Mouse (Mus musculus) left cerebral cortex, adult 2 months (tissue): Measurements from ENCODE around the gene Dpp6. TPM values are rescaled to one million over a fixed set of nuclear protein-coding genes. Genes with fewer than 3 reads are reported as not detected.

ENCODE experiments used
- DNase-seq, 2 experiments: peaks; one replicate each; pipeline ENCODE4 v3.0.0; 2021 to 2022; ENCODE audit warnings: low spot score in 2 of 2, mixed read lengths in 1 of 2; ENCODE audit errors: extremely low spot score in 1 of 2
- H3K27ac ChIP-seq: fragments of 200-600 bp; 2 replicates; pipeline ENCODE4 v1.8.1; 2022
- H3K4me3 ChIP-seq: fragments of 200-600 bp; 2 replicates; pipeline ENCODE4 v1.8.1; 2022
- CTCF ChIP-seq: fragments of 200-600 bp; IDR thresholded peaks from 2 replicates; pipeline ENCODE4 v1.8.1; 2022; ENCODE audit warnings: antibody characterized with exemption, mild to moderate bottlenecking, moderate library complexity
- intact Hi-C: fragments of 180-260 bp; cut with DNase I; formaldehyde crosslinking; loops from one replicate; pipeline ENCODE4 v1.15.1; 2025
- total RNA-seq, 2 experiments: library from RNA; stranded (reverse); gene quantifications; 2 replicates each; pipeline ENCODE4 v1.2.3; 2021

Gene Dpp6
- total RNA-seq, 2 experiments from 2014 or later = 174 to 183 TPM

DNA sequence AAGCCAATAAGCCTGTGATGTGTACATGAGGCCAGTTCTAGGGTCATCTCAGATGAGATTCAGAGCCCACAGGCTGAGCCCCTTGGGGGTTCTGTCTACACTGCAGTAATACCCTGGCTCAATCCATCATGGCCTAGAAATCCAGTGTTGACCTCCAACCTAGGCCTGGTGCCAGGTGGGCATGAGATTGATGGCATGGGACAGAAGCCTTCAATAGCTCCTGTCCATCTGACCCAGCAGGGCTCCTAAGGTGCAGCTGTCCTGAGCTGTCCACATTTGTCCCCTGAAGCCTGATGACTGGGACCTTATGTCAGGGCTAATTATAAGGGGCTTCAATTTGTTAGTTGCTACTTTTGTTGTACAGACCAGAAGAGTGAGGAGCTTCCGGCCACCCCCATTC is 500.8 kb downstream of the Dpp6 start:
- H3K27ac ChIP-seq = no peak overlapping the region
- DNase-seq = no peak
- no peak overlapping the region for H3K4me3 ChIP-seq
- intact Hi-C loops = no loop called here
- no peak for TF ChIP-seq CTCF

- intact Hi-C loops = loop anchor here (10.0 kb wide), 1 partner anchor 245 kb away; no protein-coding TSS in a partner anchor
- no peak for TF ChIP-seq CTCF
- H3K27ac ChIP-seq = no peak overlapping the region
- no peak overlapping the region for H3K4me3 ChIP-seq
- no peak for DNase-seq
Measured at GRCm38 (mm10) chr5:27319731-27320130, 502.7 kb downstream of the Dpp6 start.

DNA sequence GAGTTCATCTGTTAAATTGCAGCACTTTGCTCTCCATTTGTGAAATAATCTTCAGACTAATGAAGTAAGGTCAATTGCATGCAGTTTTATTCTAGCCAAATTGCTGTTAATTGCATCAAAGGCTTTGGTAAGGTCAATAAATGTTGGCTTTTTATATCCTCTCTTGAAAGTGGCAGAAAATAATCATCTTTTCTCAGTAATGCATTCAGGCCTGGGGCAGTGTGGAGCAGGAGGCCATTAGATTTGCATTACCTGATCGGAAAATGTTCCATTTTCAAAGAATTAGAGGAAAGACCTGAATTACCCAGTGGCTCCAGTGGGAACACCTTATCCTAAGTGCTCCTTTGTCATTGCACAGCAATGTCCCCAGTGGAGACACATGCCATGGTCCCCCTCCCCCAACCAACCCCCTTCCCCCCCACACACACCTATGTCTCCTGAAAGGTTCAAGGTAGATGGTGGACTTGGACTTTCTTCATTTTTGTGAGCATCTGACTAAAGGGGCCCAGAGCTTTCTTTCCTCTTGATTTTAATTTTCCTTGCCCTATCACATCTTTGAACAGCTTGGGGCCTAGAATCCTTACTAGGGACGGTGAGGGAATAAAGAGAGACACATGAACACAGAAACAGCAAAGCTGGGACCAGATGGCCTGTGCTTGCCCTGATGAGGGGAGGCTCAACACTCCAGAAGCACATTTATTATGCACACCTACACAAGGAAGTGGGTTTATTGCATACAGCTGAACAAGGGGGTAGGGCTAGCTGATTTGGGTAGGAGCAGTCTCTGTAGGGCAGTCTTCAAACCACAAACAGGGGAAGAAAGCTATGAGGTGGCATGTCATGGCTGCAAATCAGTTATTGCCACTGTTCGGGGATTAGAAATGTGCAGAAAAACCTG is 506.1 kb downstream of the Dpp6 start:
- Histone ChIP-seq H3K27ac (peak overlapping the region; percentile 12; the same call in 1 of the 2 replicates), H3K4me3 (no peak overlapping the region)
- no peak for TF ChIP-seq CTCF
- intact Hi-C loops = loop anchor here (10.0 kb wide), 1 partner anchor 248 kb away; no protein-coding TSS in a partner anchor
- no peak for DNase-seq

DNA sequence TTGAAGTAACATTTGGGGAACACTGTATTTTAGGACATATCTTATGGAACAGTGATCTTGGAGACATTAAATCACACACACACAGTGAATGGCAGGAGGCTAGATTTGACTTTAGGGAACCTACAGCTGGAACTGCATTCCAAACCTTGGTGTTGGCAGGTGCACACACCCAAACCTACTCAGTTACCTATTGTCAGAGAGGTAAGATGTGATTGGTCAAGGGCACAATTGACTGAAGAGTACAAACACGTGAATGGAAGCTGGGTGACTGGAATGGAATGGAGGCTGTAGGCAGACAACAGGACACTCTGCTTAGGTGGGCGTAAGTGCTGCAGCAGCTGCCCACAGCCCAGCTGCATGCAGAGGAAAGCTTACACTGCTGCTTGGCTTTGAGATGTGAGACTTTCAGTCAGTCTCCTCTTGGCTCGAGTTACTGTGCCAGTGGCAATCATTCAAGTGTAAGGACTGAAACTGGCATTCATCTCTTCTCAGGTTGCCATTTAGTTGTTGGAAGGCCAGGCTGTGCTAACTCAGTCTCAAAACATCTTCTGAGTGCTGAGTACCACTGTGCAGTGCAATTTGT is 507.4 kb downstream of the Dpp6 start:
- intact Hi-C loops = loop anchor here (1.0 to 10.0 kb wide), 4 partner anchors 62 to 250 kb away; no protein-coding TSS in a partner anchor
- DNase-seq = peak in 1 of 2 experiments; percentile 29
- H3K27ac ChIP-seq = no peak overlapping the region; the same call in 1 of the 2 replicates

GRCm38 (mm10) chr5:27336698-27337097 is 519.7 kb downstream of the Dpp6 start:
- no peak overlapping the region for H3K27ac ChIP-seq
- intact Hi-C loops = no loop called here
- TF ChIP-seq CTCF = no peak

More for the DNA sequence above, 507.4 kb downstream of the Dpp6 start:
- H3K4me3 ChIP-seq = no peak overlapping the region
- no peak for TF ChIP-seq CTCF

DNA sequence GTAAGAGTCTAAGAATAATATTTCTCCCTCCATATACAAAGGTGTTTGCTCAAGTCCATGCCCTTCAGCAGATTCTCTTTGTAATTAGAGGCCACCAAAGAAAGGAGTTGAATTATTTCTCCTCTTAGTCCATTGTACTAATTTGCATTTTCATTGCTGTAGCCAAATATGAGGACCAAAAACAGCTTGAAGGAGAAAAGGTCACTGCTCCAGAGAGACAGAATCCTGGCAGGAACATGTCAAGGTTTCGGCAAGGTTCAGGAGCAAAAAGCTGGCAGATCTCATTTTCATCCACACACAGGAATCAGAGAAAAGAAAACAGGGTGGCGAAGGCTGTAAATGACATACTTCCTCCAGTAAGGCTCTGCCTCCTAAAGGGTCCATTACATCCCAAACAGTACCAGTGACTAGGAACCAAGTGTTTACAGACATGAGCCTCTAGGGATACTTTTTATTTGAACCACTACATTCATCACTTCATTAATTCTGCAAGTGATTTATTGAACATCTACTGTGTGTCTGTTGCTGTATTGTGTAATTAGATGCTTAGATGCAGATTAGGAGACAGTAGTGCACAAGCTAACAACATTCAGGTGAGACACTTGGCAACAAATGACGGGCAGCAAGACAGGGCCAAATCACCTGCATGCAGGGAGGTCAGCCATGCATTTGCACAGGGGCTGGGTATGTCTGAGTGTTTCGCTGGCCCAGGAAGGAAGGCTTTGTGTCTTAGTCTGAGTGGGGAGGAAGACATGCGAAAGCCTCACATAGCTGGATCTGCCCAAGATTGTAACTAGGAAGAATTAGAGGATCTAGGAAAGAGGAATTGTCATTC is 522.4 kb downstream of the Dpp6 start:
- no peak overlapping the region for H3K27ac ChIP-seq
- no peak for TF ChIP-seq CTCF
- no peak overlapping the region for H3K4me3 ChIP-seq
- DNase-seq = no peak
- intact Hi-C loops = no loop called here

More at GRCm38 (mm10) chr5:27336698-27337097, 519.7 kb downstream of the Dpp6 start:
- H3K4me3 ChIP-seq = no peak overlapping the region
- DNase-seq = no peak

DNA sequence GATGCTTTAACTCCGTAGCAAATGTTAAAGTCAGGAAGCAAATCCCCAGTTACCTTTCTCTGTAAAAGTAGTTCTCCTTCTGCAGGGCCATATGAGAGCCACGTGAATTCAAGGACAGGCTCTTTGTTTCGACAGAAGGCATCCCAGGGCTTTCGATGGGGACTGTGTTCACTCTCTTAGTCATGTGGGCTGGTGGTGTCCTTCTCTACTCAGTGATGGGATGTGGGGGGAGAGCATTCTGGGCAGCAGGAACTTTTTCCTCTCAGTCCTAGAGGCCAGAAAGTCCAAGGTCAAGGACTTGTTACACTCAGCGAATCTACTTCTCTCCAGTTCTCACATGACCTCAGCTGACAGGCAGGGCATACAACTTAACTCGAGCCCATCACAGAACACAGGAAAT is 525.3 kb downstream of the Dpp6 start:
- intact Hi-C loops = no loop called here
- DNase-seq = no peak
- H3K4me3 ChIP-seq = no peak overlapping the region
- no peak overlapping the region for H3K27ac ChIP-seq
- no peak for TF ChIP-seq CTCF

GRCm38 (mm10) chr5:27343626-27344025 is 526.6 kb downstream of the Dpp6 start:
- no peak for TF ChIP-seq CTCF
- H3K4me3 ChIP-seq = no peak overlapping the region
- no peak overlapping the region for H3K27ac ChIP-seq
- intact Hi-C loops = no loop called here
- no peak for DNase-seq

DNA sequence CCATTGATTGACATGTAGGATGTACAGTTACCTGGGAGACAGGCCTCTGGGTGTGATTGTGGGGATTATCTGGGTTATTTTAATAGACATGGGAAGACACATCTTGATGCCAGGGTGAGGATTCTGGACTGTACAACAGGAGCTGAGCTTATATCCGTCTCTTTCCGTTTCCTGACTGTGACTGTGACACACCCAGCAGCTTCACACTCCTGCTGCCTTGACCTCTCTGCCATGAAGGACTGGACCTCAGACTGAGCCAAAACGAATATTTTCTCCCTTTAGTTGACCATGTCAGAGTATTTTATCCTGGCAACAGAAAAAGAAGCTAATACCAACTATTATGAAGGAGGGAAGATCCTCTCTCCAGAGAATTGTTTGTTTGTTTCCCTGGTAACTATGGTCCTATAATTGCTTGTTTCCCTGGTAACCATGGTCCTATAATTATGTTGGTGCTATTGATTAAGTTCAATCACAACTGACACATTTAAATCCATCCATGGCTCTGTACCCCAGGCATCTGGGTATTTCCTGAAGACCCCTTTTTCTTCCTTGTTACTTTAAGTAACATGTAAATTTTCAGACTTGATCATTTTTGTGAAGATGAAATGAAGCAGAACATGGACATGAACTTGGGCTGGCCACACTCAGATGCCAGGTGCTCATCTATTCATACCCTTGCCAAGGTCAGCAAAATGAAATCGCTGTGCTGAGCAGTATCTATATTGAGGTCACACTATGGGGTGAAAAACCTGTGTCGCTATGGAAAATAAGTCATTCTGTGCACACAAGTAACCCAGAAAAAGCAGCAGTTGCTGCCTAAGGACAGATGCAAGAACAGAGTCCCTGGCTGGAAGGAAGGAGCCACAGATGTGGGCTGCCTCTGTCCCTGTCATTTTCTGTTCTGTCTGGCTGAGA is 531.4 kb downstream of the Dpp6 start:
- intact Hi-C loops = no loop called here
- DNase-seq = no peak
- no peak for TF ChIP-seq CTCF
- Histone ChIP-seq H3K27ac (no peak overlapping the region), H3K4me3 (no peak overlapping the region)

DNA sequence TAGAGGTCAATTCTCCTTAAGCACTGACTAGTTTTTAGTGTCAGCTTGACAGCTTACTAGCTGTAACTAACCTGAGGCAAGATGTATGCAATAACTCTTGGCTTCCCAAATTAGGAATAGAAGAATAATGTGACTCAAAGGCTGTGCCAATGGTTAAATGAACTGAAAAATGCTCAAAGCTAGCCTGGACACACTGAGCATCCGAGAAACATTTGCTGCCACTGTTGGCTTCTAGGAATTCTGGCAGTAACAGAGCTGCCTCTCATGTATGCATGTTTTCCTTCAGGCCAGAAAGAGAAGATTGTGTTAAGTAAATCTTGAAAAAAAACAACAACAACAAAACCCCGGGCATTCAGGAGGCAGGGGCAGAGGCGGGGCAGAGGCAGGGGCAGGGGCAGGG is 540.6 kb downstream of the Dpp6 start:
- no peak for TF ChIP-seq CTCF
- no peak overlapping the region for H3K27ac ChIP-seq
- intact Hi-C loops = no loop called here
- no peak overlapping the region for H3K4me3 ChIP-seq
- no peak for DNase-seq

GRCm38 (mm10) chr5:27365946-27366345 is 548.9 kb downstream of the Dpp6 start:
- no peak for DNase-seq
- intact Hi-C loops = no loop called here
- Histone ChIP-seq H3K27ac (no peak overlapping the region), H3K4me3 (no peak overlapping the region)
- TF ChIP-seq CTCF = no peak
